Mouse (Mus musculus) testis, adult 2 months (tissue): ENCODE measurements around the gene Ovca2.

Experiments
- CTCF ChIP-seq: fragments of 200-500 bp; IDR thresholded peaks from 2 replicates; pipeline ENCODE4 v1.5.1; 2012; ENCODE audit warnings: low read depth, mild to moderate bottlenecking, inconsistent platforms, low read length, moderate library complexity; ENCODE audit not compliant: control insufficient read depth, insufficient read depth, insufficient replicate concordance
- POLR2A ChIP-seq: fragments of 200-500 bp; IDR thresholded peaks from 2 replicates; pipeline ENCODE4 v1.6.1; 2012; ENCODE audit warnings: low read depth, mild to moderate bottlenecking, inconsistent platforms, low read length, moderate library complexity; ENCODE audit not compliant: control insufficient read depth

DNA sequence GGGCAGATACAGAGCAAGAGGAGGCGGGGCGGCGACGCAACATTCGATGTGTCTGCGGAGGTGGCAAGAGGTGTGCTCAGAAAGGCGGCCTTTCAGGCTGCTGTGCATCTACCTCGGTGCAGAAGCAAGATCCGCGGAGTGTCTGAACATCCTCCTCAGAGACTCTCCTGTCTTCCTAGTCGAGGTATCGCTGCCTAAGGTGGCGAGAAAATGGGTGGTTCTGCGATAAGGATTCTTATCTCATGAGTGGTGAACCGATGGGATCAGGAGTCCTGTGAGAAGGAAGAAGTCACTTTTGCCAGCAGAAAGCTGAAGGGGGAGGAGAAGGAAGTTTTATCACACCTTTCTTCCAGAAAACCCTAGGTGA is 4.9 kb downstream of the Ovca2 start:
- no peak for TF ChIP-seq POLR2A
- TF ChIP-seq CTCF, result no peak
